8 mouse cellular contexts compared by ENCODE assay signal in the genomic region with DNA sequence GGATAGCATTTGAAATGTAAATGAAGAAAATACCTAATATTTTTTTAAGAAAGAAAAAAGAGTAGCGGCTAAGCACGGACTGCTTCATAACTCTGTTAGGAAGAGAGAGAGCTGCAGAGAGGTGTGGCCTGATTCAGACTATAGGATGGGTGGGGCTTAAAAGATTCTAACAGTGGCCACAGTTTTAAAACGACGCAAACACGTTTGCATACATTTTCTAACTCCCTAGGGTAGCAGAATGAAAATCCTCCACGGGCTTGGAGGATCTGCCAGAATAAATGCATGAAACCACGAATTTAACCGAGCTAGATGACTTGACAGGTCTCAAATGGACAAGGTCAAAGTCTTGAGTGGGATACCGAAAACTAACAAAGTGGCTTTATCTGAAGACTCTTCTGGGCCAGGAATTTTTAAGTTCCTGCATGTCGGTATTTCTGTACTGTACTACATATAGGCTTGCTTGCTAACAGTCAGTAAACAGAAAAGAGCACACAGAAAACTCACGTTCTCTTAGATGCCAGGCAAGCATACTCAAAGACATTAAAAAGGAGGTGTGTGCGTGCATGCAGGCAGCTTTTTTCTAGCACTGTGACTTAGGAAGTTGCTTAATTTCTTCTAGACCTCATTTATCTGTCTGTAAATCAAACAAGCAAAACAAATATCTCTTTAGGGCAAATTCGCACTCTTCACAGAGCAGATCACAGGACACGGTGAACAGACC. TPM values are rescaled to one million over a fixed set of nuclear protein-coding genes. Genes with fewer than 3 reads are reported as not detected.
A peak's percentile ranks its signal among the peaks of the same experiment; 100 is the strongest.
DNase-seq lines count a peak whose midpoint lies in the region; ATAC-seq lines count a peak whose summit lies in the region.

No protein-coding gene starts in this region.

- no peaks in the 10 kb centered on the region for H3K36me3 ChIP-seq in heart, embryonic 14.5 days (ENCODE audit: control insufficient read depth, insufficient read depth, low read length)
- H3K36me3 ChIP-seq in hindbrain, embryonic 10.5 days = no peaks in the 10 kb centered on the region
- peaks cover 23% of the 10 kb centered on the region for H3K36me3 ChIP-seq in megakaryocyte, embryonic 14.5 days (replicated peaks; ENCODE audit: low read length)

- H3K27ac ChIP-seq in heart, embryonic 14.5 days (replicated peaks in 1 of 2; ENCODE audit: control insufficient read depth in 1 of 2, insufficient read depth in 1 of 2, low read depth in 2 of 2, low read length in 2 of 2) = 0 out of 4 replicates have a peak overlapping the region, but pooled peaks of 1 of the 2 experiments have one; percentile 12
- no peak overlapping the region for H3K27ac ChIP-seq in hindbrain, embryonic 10.5 days

- H3K4me1 ChIP-seq in heart, embryonic 14.5 days (ENCODE audit: control insufficient read depth in 2 of 2, insufficient read depth in 2 of 2, low read length in 2 of 2) = peaks cover 5 to 13% of the 10 kb centered on the region in 2 experiments
- peaks cover 25% of the 10 kb centered on the region for H3K4me1 ChIP-seq in hindbrain, embryonic 10.5 days (replicated peaks)
- H3K4me1 ChIP-seq in megakaryocyte, embryonic 14.5 days = peaks cover 67% of the 10 kb centered on the region

- WGBS in heart, embryonic 14.5 days = 25% methylated on average over 14 of the region's 14 CpGs
- 32% methylated on average over 14 of the region's 14 CpGs for WGBS in hindbrain, embryonic 10.5 days

- no peak for DNase-seq in heart, adult 9 months (ENCODE audit: low spot score in 2 of 2)
- peak; percentile 59 for DNase-seq in R1 (ENCODE audit: low read depth, low spot score)
- no peak for DNase-seq in hindbrain, embryonic 10.5 days (ENCODE audit: low spot score)
- DNase-seq in right cerebral cortex, postnatal 25 days = no peak
- no peak for DNase-seq in left cerebral cortex, postnatal 4 days
- DNase-seq in left cerebral cortex, postnatal 25 days (ENCODE audit: low spot score in 2 of 2) = no peak

- H3K9ac ChIP-seq in heart, embryonic 14.5 days (ENCODE audit: low read length) = no peak overlapping the region

- H3K27me3 ChIP-seq in heart, embryonic 14.5 days (ENCODE audit: control insufficient read depth, insufficient read depth, low read length) = no peaks in the 10 kb centered on the region
- H3K27me3 ChIP-seq in hindbrain, embryonic 10.5 days (ENCODE audit: insufficient read depth, poor library complexity, severe bottlenecking) = peaks cover 33% of the 10 kb centered on the region
- H3K27me3 ChIP-seq in megakaryocyte, embryonic 14.5 days (replicated peaks) = peaks cover 2% of the 10 kb centered on the region

- peak overlapping the region; percentile 64 to 90; a peak in 3 of 4 replicates for H3K4me3 ChIP-seq in heart, embryonic 14.5 days (ENCODE audit: control insufficient read depth in 1 of 2, insufficient read depth in 1 of 2, low read depth in 1 of 2, low read length in 2 of 2)
- peak overlapping the region; percentile 67 for H3K4me3 ChIP-seq in hindbrain, embryonic 10.5 days
- H3K4me3 ChIP-seq in megakaryocyte, embryonic 14.5 days (replicated peaks) = peak overlapping the region; percentile 93

- peak overlapping the region; percentile 94 for H3K4me2 ChIP-seq in heart, embryonic 14.5 days (ENCODE audit: low read length)

- ATAC-seq in heart, embryonic 14.5 days (ENCODE audit: insufficient number of reproducible peaks, insufficient read depth, low FRiP score, low read depth) = no peak

- H3K9me3 ChIP-seq in heart, embryonic 14.5 days (ENCODE audit: control insufficient read depth, low read length) = no peaks in the 10 kb centered on the region
- H3K9me3 ChIP-seq in hindbrain, embryonic 10.5 days = peaks cover 6% of the 10 kb centered on the region; the same call in 1 of the 2 replicates
- H3K9me3 ChIP-seq in megakaryocyte, embryonic 14.5 days = no peaks in the 10 kb centered on the region

- intact Hi-C loops in left cerebral cortex, postnatal 4 days (cut with DNase I) = no loop called here
- intact Hi-C loops in left cerebral cortex, postnatal 25 days (cut with DNase I) = no loop called here

RNA-seq across cellular contexts. Expression of a gene that starts 0.5 kb away (rescaled TPM):
- polyA plus RNA-seq in heart, embryonic 14.5 days (2014; fragmentation: Nextera tagmentation; extraction: Ambion mirVana) = 93.5 and 95.7 TPM in 2 replicates
- polyA plus RNA-seq in hindbrain, embryonic 10.5 days (2016; fragmentation: Nextera tagmentation; extraction: Ambion mirVana) = 30.0 and 40.7 TPM in 2 replicates
- polyA plus RNA-seq in megakaryocyte, embryonic 14.5 days (2012; ENCODE audit: insufficient read depth, low replicate concordance) = 254 and 485 TPM in 2 replicates
- total RNA-seq in left cerebral cortex, postnatal 4 days (2021) = 10 to 100 TPM; 14.0 to 17.9 TPM
- 10 to 100 TPM; 27.1 to 28.5 TPM for total RNA-seq in left cerebral cortex, postnatal 25 days (2021)

RNA-seq across cellular contexts. Expression of a gene that starts 25.4 kb away (rescaled TPM):
- polyA plus RNA-seq in heart, embryonic 14.5 days (2014; fragmentation: Nextera tagmentation; extraction: Ambion mirVana) = 0.35 and 0.59 TPM in 2 replicates
- polyA plus RNA-seq in hindbrain, embryonic 10.5 days (2016; fragmentation: Nextera tagmentation; extraction: Ambion mirVana) = 1.0 and 1.2 TPM in 2 replicates
- not detected in 2 replicates for polyA plus RNA-seq in megakaryocyte, embryonic 14.5 days (2012; ENCODE audit: insufficient read depth, low replicate concordance)
- under 1 TPM in 1 of 2 experiments, not detected in 1; 0.28 TPM for total RNA-seq in left cerebral cortex, postnatal 4 days (2021)
- total RNA-seq in left cerebral cortex, postnatal 25 days (2021) = not detected

RNA-seq across cellular contexts. Expression of a gene that starts 53.5 kb away (rescaled TPM):
- 81.2 and 86.3 TPM in 2 replicates for polyA plus RNA-seq in heart, embryonic 14.5 days (2014; fragmentation: Nextera tagmentation; extraction: Ambion mirVana)
- polyA plus RNA-seq in hindbrain, embryonic 10.5 days (2016; fragmentation: Nextera tagmentation; extraction: Ambion mirVana) = 11.2 and 11.4 TPM in 2 replicates
- polyA plus RNA-seq in megakaryocyte, embryonic 14.5 days (2012; ENCODE audit: insufficient read depth, low replicate concordance) = 0.43 and 11.0 TPM in 2 replicates
- total RNA-seq in left cerebral cortex, postnatal 4 days (2021) = 1 to 10 TPM; 5.3 to 5.4 TPM
- total RNA-seq in left cerebral cortex, postnatal 25 days (2021) = 1 to 10 TPM; 4.9 to 6.0 TPM
